Mouse (Mus musculus) embryonic facial prominence, embryonic 12.5 days (tissue): ENCODE results near the gene Il17f. TPM values are rescaled to one million over a fixed set of nuclear protein-coding genes. Genes with fewer than 3 reads are reported as not detected.

ENCODE experiments used
- polyA plus RNA-seq: library from polyadenylated mRNA; unstranded; fragments of >200 nt; fragmentation: Nextera tagmentation; extraction: Ambion mirVana; gene quantifications from 2 replicates; pipeline ENCODE4 v1.2.1, GENCODE M21; 2016

Gene Il17f
- polyA plus RNA-seq, 1 experiment from 2014 or later, result 0.19 TPM

Other genes with a start within 250 kb of the Il17f start
- gene Pkhd1, start 172.6 kb downstream of the Il17f start, polyA plus RNA-seq, result not detected in 2 replicates
- gene Il17a, start 59.7 kb downstream of the Il17f start, polyA plus RNA-seq, result not detected in 2 replicates
- gene Mcm3, start 29.7 kb upstream of the Il17f start, polyA plus RNA-seq, result 147 and 155 TPM in 2 replicates
- 8.1 and 9.1 TPM in 2 replicates for gene Paqr8, start 100.0 kb upstream of the Il17f start, polyA plus RNA-seq
- 3.0 and 3.7 TPM in 2 replicates for gene Efhc1, start 161.0 kb upstream of the Il17f start, polyA plus RNA-seq